Mouse (Mus musculus): ENCODE measurements around the gene Pum2. TPM values are rescaled to one million over a fixed set of nuclear protein-coding genes. Genes with fewer than 3 reads are reported as not detected.

The Pum2 gene
- total RNA-seq, 2 experiments from 2014 or later = 191 to 198 TPM

DNA sequence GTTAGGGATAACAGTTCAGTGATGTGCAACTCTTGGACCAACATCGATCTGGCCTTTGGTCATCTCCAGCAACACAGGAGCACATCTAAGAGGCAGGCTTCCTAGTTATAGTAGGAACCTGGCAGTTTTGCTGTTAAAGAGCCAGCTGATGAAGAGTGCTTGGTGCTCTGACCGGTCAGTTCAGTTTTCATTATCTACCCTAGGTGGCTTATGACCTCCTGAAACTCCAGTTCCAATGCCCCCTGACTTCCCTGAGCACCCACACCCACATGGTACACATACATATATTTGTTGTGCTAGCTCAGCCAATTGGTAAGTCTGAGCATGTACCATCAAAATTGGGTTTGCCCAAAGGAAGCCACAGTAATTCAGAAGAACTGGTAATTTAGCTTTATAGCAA lies 79.7 kb downstream of the Pum2 start:
- no peak for DNase-seq (ENCODE audit: low spot score in 2 of 2)
- intact Hi-C loops (cut with DNase I) = no loop called here

DNA sequence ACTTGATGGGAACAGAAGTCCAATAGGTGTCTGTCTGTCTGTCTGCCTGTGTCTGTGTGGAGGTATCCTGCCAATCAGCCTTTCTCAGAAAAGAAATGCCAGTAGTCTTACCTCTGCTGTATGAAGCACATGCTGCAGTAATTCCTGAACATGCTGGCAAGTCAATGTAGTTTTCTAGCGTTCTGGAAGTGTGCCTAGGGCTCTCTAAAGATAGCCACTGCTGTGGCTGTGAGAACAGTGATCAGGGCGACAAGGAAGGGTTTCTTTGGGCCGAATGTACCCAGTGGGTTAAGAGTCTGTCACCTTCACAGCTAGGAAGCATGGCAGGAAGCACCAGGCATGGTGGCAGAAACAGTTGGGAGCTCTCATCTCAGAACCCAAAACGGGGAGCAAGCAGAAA lies 80.2 kb downstream of the Pum2 start:
- intact Hi-C loops (cut with DNase I) = no loop called here
- DNase-seq (ENCODE audit: low spot score in 2 of 2) = peak; percentile 36 to 47

DNA sequence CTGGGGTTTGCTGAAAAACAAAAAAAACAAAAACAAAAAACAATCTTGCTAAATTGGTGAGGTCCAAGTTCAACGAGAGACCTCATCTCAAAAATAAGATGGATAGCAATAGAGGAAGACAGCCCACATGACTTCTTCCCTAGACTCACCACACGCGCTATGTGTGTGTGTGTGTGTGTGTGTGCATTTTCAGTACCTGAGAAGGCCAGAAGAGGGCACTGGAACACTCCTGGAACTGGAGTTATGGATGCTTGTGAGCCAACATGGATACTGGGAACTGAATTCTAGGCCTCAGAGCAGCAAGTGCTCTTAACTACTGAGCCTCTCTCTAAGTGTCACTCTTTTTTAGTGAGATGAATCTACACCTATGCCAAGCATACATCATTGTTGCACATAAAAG lies 84.1 kb downstream of the Pum2 start:
- intact Hi-C loops (cut with DNase I) = no loop called here
- DNase-seq (ENCODE audit: low spot score in 2 of 2) = no peak

DNA sequence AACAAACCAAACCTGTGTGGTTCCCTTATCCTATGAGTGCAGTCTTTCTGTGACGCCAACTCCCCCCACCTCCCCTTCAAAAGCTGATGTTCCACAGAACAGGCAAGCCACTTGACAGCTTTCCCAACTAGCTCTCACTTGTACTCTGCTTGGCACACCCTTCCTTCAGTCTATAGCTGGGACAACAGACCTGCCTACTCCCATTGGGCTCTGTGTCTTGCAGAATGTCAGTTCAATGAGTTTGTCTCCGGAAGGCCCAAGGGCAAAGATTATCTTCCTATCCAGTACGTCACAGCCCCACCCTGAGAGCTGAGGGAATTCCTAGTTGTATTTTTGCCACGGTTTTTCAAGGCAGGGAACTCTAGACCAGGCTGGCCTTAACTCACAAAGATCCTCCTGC lies 85.2 kb downstream of the Pum2 start:
- intact Hi-C loops (cut with DNase I) = no loop called here
- no peak for DNase-seq (ENCODE audit: low spot score in 2 of 2)

GRCm38 (mm10) chr12:8759779-8760178 lies 85.8 kb downstream of the Pum2 start:
- intact Hi-C loops (cut with DNase I) = no loop called here
- DNase-seq (ENCODE audit: low spot score in 2 of 2) = no peak

- intact Hi-C loops (cut with DNase I) = no loop called here
- no peak for DNase-seq (ENCODE audit: low spot score in 2 of 2)
Measured at GRCm38 (mm10) chr12:8760561-8760960, 86.6 kb downstream of the Pum2 start.

GRCm38 (mm10) chr12:8761058-8761457 lies 87.1 kb downstream of the Pum2 start:
- intact Hi-C loops (cut with DNase I) = no loop called here
- no peak for DNase-seq (ENCODE audit: low spot score in 2 of 2)

GRCm38 (mm10) chr12:8762667-8763066 lies 88.7 kb downstream of the Pum2 start:
- intact Hi-C loops (cut with DNase I) = no loop called here
- no peak for DNase-seq (ENCODE audit: low spot score in 2 of 2)

DNA sequence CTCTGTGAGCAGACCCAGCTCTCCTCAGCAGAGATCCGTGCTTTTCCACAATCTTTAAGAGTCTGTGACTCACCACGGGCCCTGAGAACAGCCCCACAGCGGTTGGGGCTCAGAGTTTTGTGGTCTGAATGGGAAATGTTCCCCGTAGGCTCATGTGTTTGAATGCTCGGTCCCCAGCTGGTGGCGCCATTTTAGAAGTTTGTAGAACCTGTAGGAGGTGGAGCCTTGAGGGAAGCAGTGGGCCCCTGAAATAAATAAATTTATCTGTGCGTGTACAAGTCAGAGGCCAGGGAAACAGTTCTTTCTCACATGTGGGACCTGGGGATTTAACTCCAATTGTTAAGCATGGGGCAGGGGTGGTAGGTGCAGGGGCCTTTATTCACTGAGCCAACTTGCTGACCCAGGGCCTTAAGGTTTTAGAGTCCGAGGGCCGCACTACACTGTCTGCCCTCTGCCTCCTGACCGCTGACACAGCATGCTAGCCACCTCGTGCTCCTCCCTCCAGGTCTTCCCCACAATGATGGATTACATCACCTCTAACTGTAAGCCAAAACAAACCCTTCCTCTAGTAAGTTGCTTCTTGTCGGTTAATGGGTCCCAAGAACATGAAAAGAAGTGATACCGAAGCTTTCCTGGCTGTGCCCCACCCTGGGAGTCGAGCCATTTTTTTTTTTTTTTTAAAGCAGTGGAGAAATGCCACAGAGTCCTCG lies 90.4 kb downstream of the Pum2 start:
- intact Hi-C loops (cut with DNase I) = no loop called here

DNA sequence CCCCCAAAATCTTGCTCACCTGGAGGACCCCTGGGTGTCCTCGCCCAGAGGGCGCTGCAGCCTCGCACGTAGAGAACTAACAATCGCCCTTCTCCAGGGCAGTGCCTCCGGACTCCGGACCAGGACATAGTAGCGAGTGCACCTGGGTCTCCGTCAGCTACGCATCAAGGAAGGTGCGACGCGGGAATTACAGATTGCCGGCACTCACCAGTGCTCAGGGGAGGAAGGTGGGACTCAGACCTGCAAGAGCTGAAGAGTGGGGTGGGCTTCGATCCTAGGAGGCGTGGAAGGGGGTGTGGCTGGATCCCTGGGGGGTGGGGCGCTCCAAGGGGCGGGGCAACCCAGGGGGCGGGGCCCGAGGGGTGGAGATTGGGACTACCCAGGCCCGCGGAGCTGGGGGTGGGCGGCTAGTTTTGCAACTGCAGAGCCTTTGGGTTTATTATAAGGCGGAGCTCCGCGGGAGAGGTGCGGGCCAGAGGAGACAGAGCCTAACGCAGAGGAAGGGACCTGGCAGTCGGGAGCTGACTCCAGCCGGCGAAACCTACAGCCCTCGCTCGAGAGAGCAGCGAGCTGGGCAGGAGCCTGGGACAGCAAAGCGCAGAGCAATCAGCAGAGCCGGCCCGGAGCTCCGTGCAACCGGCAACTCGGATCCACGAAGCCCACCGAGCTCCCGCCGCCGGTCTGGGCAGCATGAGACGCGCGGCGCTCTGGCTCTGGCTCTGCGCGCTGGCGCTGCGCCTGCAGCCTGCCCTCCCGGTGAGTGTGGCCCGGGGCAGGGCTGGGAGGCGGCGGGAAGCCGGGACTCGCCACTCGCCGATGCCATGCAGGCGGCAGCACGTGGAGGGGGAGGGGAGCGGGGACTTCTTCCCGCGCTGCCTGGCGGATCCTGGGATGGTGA lies 97.3 kb downstream of the Pum2 start, which contains the start of gene Sdc1:
Sdc1 (plus strand) TSS at position 378 of the 898 bp plus-strand sequence.
- DNase-seq (ENCODE audit: low spot score in 2 of 2) = peak; percentile 37 to 39
- intact Hi-C loops (cut with DNase I) = loop anchor here (10.0 kb wide), 1 partner anchor 234 kb away; no protein-coding TSS in a partner anchor

More for the DNA sequence above, 90.4 kb downstream of the Pum2 start:
- no peak for DNase-seq (ENCODE audit: low spot score in 2 of 2)

GRCm38 (mm10) chr12:8771844-8772380 lies 98.0 kb downstream of the Pum2 start:
- no peak for DNase-seq (ENCODE audit: low spot score in 2 of 2)
- intact Hi-C loops (cut with DNase I) = loop anchor here (10.0 kb wide), 1 partner anchor 233 kb away; no protein-coding TSS in a partner anchor

- intact Hi-C loops (cut with DNase I) = loop anchor here (10.0 kb wide), 1 partner anchor 232 kb away; no protein-coding TSS in a partner anchor
- DNase-seq (ENCODE audit: low spot score in 2 of 2) = peak in 1 of 2 experiments; percentile 21
Measured at GRCm38 (mm10) chr12:8772451-8773143, 98.7 kb downstream of the Pum2 start.

- DNase-seq (ENCODE audit: low spot score in 2 of 2) = no peak
- intact Hi-C loops (cut with DNase I) = loop anchor here (10.0 kb wide), 1 partner anchor 231 kb away; no protein-coding TSS in a partner anchor
Measured at GRCm38 (mm10) chr12:8773336-8773735, 99.4 kb downstream of the Pum2 start.

GRCm38 (mm10) chr12:8774183-8774582 lies 100.2 kb downstream of the Pum2 start:
- no peak for DNase-seq (ENCODE audit: low spot score in 2 of 2)
- intact Hi-C loops (cut with DNase I) = loop anchor here (10.0 kb wide), 1 partner anchor 231 kb away; no protein-coding TSS in a partner anchor

- DNase-seq (ENCODE audit: low spot score in 2 of 2) = no peak
- intact Hi-C loops (cut with DNase I) = loop anchor here (10.0 kb wide), 1 partner anchor 229 kb away; no protein-coding TSS in a partner anchor
Measured at GRCm38 (mm10) chr12:8776206-8776605, 102.3 kb downstream of the Pum2 start.

GRCm38 (mm10) chr12:8776741-8777140 lies 102.8 kb downstream of the Pum2 start:
- no peak for DNase-seq (ENCODE audit: low spot score in 2 of 2)
- intact Hi-C loops (cut with DNase I) = loop anchor here (10.0 kb wide), 1 partner anchor 228 kb away; no protein-coding TSS in a partner anchor

DNA sequence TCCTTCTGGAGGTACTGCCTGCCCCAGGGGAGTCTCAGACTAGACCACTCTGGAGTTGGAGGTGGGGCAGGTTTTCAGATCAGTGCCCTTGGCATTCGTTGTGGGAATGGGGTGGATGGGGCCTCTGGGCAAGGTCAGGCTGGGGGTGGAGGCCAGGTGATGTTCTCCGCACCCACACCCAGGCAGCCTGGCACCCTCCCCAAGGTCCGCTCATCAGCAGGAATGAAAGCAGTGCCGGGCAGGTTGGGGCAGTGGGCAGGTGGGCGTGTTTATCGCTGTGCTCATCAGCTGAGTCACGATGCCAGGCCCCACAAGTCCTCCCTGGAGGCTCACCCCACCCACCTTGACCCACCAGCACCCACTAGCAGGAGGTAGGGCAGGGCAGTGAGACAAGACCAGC lies 104.2 kb downstream of the Pum2 start:
- DNase-seq (ENCODE audit: low spot score in 2 of 2) = no peak
- intact Hi-C loops (cut with DNase I) = loop anchor here (10.0 kb wide), 1 partner anchor 227 kb away; no protein-coding TSS in a partner anchor

DNA sequence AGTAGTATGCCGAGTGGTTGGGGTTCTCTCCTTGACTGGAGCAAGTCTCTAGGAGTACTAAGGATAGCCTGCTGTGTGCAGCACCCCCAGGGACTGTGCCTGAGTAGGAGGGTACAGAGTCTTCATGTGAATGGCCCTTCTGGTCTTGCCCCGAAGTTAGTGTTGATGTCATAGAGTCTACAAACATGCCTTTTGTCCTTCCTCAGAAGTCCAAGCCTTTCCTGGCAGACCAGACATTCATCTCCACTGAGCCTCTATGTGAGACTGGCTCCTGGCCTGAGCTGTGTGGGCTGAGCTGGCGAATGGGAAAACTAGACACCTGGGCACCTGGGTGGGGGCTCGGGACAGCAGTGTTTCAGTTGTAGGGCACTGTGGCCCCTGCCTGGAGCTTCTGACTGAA lies 105.9 kb downstream of the Pum2 start:
- no peak for DNase-seq (ENCODE audit: low spot score in 2 of 2)
- intact Hi-C loops (cut with DNase I) = loop anchor here (10.0 kb wide), 1 partner anchor 225 kb away; no protein-coding TSS in a partner anchor

- intact Hi-C loops (cut with DNase I) = no loop called here
- DNase-seq (ENCODE audit: low spot score in 2 of 2) = no peak
Measured at GRCm38 (mm10) chr12:8781121-8781520, 107.2 kb downstream of the Pum2 start.

Measured in left cerebral cortex, postnatal 36 days (tissue).